Mouse (Mus musculus) embryonic fibroblast, embryonic 13.5 days (primary cell): ENCODE measurements around the gene Mcl1.

ENCODE experiments used
- CTCF ChIP-seq: IDR thresholded peaks from 2 replicates; pipeline ENCODE4 v1.5.1; 2011; ENCODE audit warnings: mild to moderate bottlenecking, control low read depth, low read length, moderate library complexity, borderline replicate concordance; ENCODE audit not compliant: insufficient read depth
- POLR2A ChIP-seq: IDR thresholded peaks from 2 replicates; pipeline ENCODE4 v1.6.1; 2011; ENCODE audit warnings: low read depth, mild to moderate bottlenecking, control low read depth, low read length, moderate library complexity

GRCm38 (mm10) chr3:95695796-95696195, 37.2 kb downstream of the Mcl1 start:
- TF ChIP-seq CTCF (no peak), POLR2A (no peak)
